Mouse (Mus musculus): ENCODE results near the gene Tmem59l. TPM values are rescaled to one million over a fixed set of nuclear protein-coding genes. Genes with fewer than 3 reads are reported as not detected.

The Tmem59l gene
- polyA plus RNA-seq (2015; fragmentation: Nextera tagmentation; extraction: Ambion mirVana), result 121 and 151 TPM in 2 replicates

GRCm38 (mm10) chr8:70486941-70487520, at the start of gene Tmem59l:
Gene Tmem59l (minus strand): TSS chr8:70487358.
- Histone ChIP-seq H3K4me1 (ENCODE audit: control insufficient read depth, insufficient read depth, low read length) (peaks cover 26% of the 10 kb centered on the region), H3K9ac (ENCODE audit: low read depth, low read length) (peak within 1 kb of the TSS; percentile 90), H3K36me3 (ENCODE audit: control insufficient read depth, insufficient read depth, low read length) (peaks cover 2% of the 10 kb centered on the region; the same call in 1 of the 2 replicates), H3K4me2 (ENCODE audit: low read length) (peak within 1 kb of the TSS; percentile 83), H3K27me3 (ENCODE audit: control insufficient read depth, insufficient read depth, low read depth, low read length) (peaks cover 49% of the 10 kb centered on the region), H3K9me3 (replicated peaks; ENCODE audit: control insufficient read depth, low read length, poor library complexity, severe bottlenecking) (no peaks in the 10 kb centered on the region), H3K27ac (ENCODE audit: low read length) (peak within 1 kb of the TSS; percentile 43; the same call in 1 of the 2 replicates), H3K4me3 (ENCODE audit: low read depth, low read length) (peak within 1 kb of the TSS; percentile 67)
- ATAC-seq, result peak; percentile 84
- 4% methylated on average over 33 of the region's 33 CpGs for WGBS

GRCm38 (mm10) chr8:70535701-70536100, 48.5 kb upstream of the Tmem59l start:
- Histone ChIP-seq H3K9me3 (replicated peaks; ENCODE audit: control insufficient read depth, low read length, poor library complexity, severe bottlenecking) (no peaks in the 10 kb centered on the region), H3K36me3 (ENCODE audit: control insufficient read depth, insufficient read depth, low read length) (peaks cover 25% of the 10 kb centered on the region), H3K27ac (ENCODE audit: low read length) (no peak overlapping the region), H3K4me1 (ENCODE audit: control insufficient read depth, insufficient read depth, low read length) (peaks cover 13% of the 10 kb centered on the region), H3K4me2 (ENCODE audit: low read length) (no peak overlapping the region), H3K4me3 (ENCODE audit: low read depth, low read length) (no peak overlapping the region), H3K27me3 (ENCODE audit: control insufficient read depth, insufficient read depth, low read depth, low read length) (no peaks in the 10 kb centered on the region), H3K9ac (ENCODE audit: low read depth, low read length) (no peak overlapping the region)
- 89% methylated on average over 2 of the region's 2 CpGs for WGBS
- ATAC-seq, result no peak

GRCm38 (mm10) chr8:70535221-70535620, 48.1 kb upstream of the Tmem59l start:
- H3K4me3 ChIP-seq (ENCODE audit: low read depth, low read length), result no peak overlapping the region
- no peaks in the 10 kb centered on the region for H3K9me3 ChIP-seq (replicated peaks; ENCODE audit: control insufficient read depth, low read length, poor library complexity, severe bottlenecking)
- peaks cover 27% of the 10 kb centered on the region for H3K36me3 ChIP-seq (ENCODE audit: control insufficient read depth, insufficient read depth, low read length)
- no peak overlapping the region for H3K9ac ChIP-seq (ENCODE audit: low read depth, low read length)
- no peaks in the 10 kb centered on the region for H3K27me3 ChIP-seq (ENCODE audit: control insufficient read depth, insufficient read depth, low read depth, low read length)
- no peak for ATAC-seq
- WGBS, result 96% methylated on average over 3 of the region's 3 CpGs
- H3K4me1 ChIP-seq (ENCODE audit: control insufficient read depth, insufficient read depth, low read length), result peaks cover 8% of the 10 kb centered on the region
- no peak overlapping the region for H3K4me2 ChIP-seq (ENCODE audit: low read length)
- H3K27ac ChIP-seq (ENCODE audit: low read length), result no peak overlapping the region

- Histone ChIP-seq H3K4me3 (ENCODE audit: low read depth, low read length) (no peak overlapping the region), H3K27me3 (ENCODE audit: control insufficient read depth, insufficient read depth, low read depth, low read length) (no peaks in the 10 kb centered on the region), H3K4me2 (ENCODE audit: low read length) (no peak overlapping the region), H3K9me3 (replicated peaks; ENCODE audit: control insufficient read depth, low read length, poor library complexity, severe bottlenecking) (no peaks in the 10 kb centered on the region), H3K4me1 (ENCODE audit: control insufficient read depth, insufficient read depth, low read length) (peaks cover 9% of the 10 kb centered on the region), H3K27ac (ENCODE audit: low read length) (no peak overlapping the region), H3K36me3 (ENCODE audit: control insufficient read depth, insufficient read depth, low read length) (peaks cover 29% of the 10 kb centered on the region), H3K9ac (ENCODE audit: low read depth, low read length) (no peak overlapping the region)
- 93% methylated on average over 12 of the region's 12 CpGs for WGBS
- no peak for ATAC-seq
Observed at GRCm38 (mm10) chr8:70534281-70534680, 47.1 kb upstream of the Tmem59l start.

- no peaks in the 10 kb centered on the region for H3K9me3 ChIP-seq (replicated peaks; ENCODE audit: control insufficient read depth, low read length, poor library complexity, severe bottlenecking)
- H3K9ac ChIP-seq (ENCODE audit: low read depth, low read length), result no peak overlapping the region
- ATAC-seq, result no peak
- H3K27ac ChIP-seq (ENCODE audit: low read length), result no peak overlapping the region
- whole genome bisulfite sequencing, result 89% methylated on average over 2 of the region's 2 CpGs
- H3K4me1 ChIP-seq (ENCODE audit: control insufficient read depth, insufficient read depth, low read length), result peaks cover 16% of the 10 kb centered on the region
- H3K27me3 ChIP-seq (ENCODE audit: control insufficient read depth, insufficient read depth, low read depth, low read length), result no peaks in the 10 kb centered on the region
- H3K4me2 ChIP-seq (ENCODE audit: low read length), result no peak overlapping the region
- peaks cover 29% of the 10 kb centered on the region for H3K36me3 ChIP-seq (ENCODE audit: control insufficient read depth, insufficient read depth, low read length)
- H3K4me3 ChIP-seq (ENCODE audit: low read depth, low read length), result no peak overlapping the region
Observed at GRCm38 (mm10) chr8:70530314-70530713, 43.2 kb upstream of the Tmem59l start.

- Histone ChIP-seq H3K27me3 (ENCODE audit: control insufficient read depth, insufficient read depth, low read depth, low read length) (no peaks in the 10 kb centered on the region), H3K4me1 (ENCODE audit: control insufficient read depth, insufficient read depth, low read length) (peaks cover 16% of the 10 kb centered on the region), H3K9ac (ENCODE audit: low read depth, low read length) (no peak overlapping the region), H3K9me3 (replicated peaks; ENCODE audit: control insufficient read depth, low read length, poor library complexity, severe bottlenecking) (no peaks in the 10 kb centered on the region), H3K4me2 (ENCODE audit: low read length) (no peak overlapping the region), H3K36me3 (ENCODE audit: control insufficient read depth, insufficient read depth, low read length) (peaks cover 27% of the 10 kb centered on the region), H3K27ac (ENCODE audit: low read length) (no peak overlapping the region), H3K4me3 (ENCODE audit: low read depth, low read length) (no peak overlapping the region)
- WGBS, result 97% methylated on average over 3 of the region's 3 CpGs
- ATAC-seq, result no peak
Observed at GRCm38 (mm10) chr8:70529741-70530161, 42.6 kb upstream of the Tmem59l start.

GRCm38 (mm10) chr8:70529299-70529698, 42.1 kb upstream of the Tmem59l start:
- no peaks in the 10 kb centered on the region for H3K27me3 ChIP-seq (ENCODE audit: control insufficient read depth, insufficient read depth, low read depth, low read length)
- no peak overlapping the region for H3K4me3 ChIP-seq (ENCODE audit: low read depth, low read length)
- H3K4me2 ChIP-seq (ENCODE audit: low read length), result no peak overlapping the region
- H3K36me3 ChIP-seq (ENCODE audit: control insufficient read depth, insufficient read depth, low read length), result peaks cover 26% of the 10 kb centered on the region
- no peak overlapping the region for H3K27ac ChIP-seq (ENCODE audit: low read length)
- no peak for ATAC-seq
- 87% methylated on average over 5 of the region's 5 CpGs for WGBS
- no peaks in the 10 kb centered on the region for H3K9me3 ChIP-seq (replicated peaks; ENCODE audit: control insufficient read depth, low read length, poor library complexity, severe bottlenecking)
- peaks cover 16% of the 10 kb centered on the region for H3K4me1 ChIP-seq (ENCODE audit: control insufficient read depth, insufficient read depth, low read length)
- H3K9ac ChIP-seq (ENCODE audit: low read depth, low read length), result no peak overlapping the region

GRCm38 (mm10) chr8:70528182-70528797, 41.1 kb upstream of the Tmem59l start:
- H3K9me3 ChIP-seq (replicated peaks; ENCODE audit: control insufficient read depth, low read length, poor library complexity, severe bottlenecking), result no peaks in the 10 kb centered on the region
- no peak; the same call in 1 of the 2 replicates for ATAC-seq
- H3K4me1 ChIP-seq (ENCODE audit: control insufficient read depth, insufficient read depth, low read length), result peaks cover 16% of the 10 kb centered on the region
- no peaks in the 10 kb centered on the region for H3K27me3 ChIP-seq (ENCODE audit: control insufficient read depth, insufficient read depth, low read depth, low read length)
- peak overlapping the region; percentile 97 for H3K9ac ChIP-seq (ENCODE audit: low read depth, low read length)
- H3K4me2 ChIP-seq (ENCODE audit: low read length), result peak overlapping the region; percentile 75
- peak overlapping the region; percentile 93 for H3K27ac ChIP-seq (ENCODE audit: low read length)
- H3K36me3 ChIP-seq (ENCODE audit: control insufficient read depth, insufficient read depth, low read length), result peaks cover 21% of the 10 kb centered on the region
- WGBS, result 38% methylated on average over 13 of the region's 13 CpGs
- H3K4me3 ChIP-seq (ENCODE audit: low read depth, low read length), result peak overlapping the region; percentile 81

GRCm38 (mm10) chr8:70527512-70528181, 40.5 kb upstream of the Tmem59l start, which contains the start of the genes Fkbp8 and Kxd1:
Gene Fkbp8 (plus strand): TSS chr8:70527724.
Gene Kxd1 (minus strand): TSS chr8:70527956.
- Histone ChIP-seq H3K4me1 (ENCODE audit: control insufficient read depth, insufficient read depth, low read length) (peaks cover 16% of the 10 kb centered on the region), H3K9ac (ENCODE audit: low read depth, low read length) (peak within 1 kb of the TSS; percentile 97), H3K4me2 (ENCODE audit: low read length) (peak within 1 kb of the TSS; percentile 75), H3K9me3 (replicated peaks; ENCODE audit: control insufficient read depth, low read length, poor library complexity, severe bottlenecking) (no peaks in the 10 kb centered on the region), H3K27me3 (ENCODE audit: control insufficient read depth, insufficient read depth, low read depth, low read length) (no peaks in the 10 kb centered on the region), H3K4me3 (ENCODE audit: low read depth, low read length) (peak within 1 kb of the TSS; percentile 81), H3K27ac (ENCODE audit: low read length) (peak within 1 kb of the TSS; percentile 93), H3K36me3 (ENCODE audit: control insufficient read depth, insufficient read depth, low read length) (peaks cover 19% of the 10 kb centered on the region)
- peak; percentile 93 for ATAC-seq
- under 1% methylated on average over 34 of the region's 61 CpGs for WGBS
